Mouse (Mus musculus) gastrocnemius, postnatal 36 days (tissue): ENCODE data around the gene Cacna1e. TPM values are rescaled to one million over a fixed set of nuclear protein-coding genes. Genes with fewer than 3 reads are reported as not detected.

Experiments
- DNase-seq, 2 experiments: peaks; one replicate each; pipeline ENCODE4 v3.0.0; 2022
- intact Hi-C: fragments of 180-260 bp; cut with DNase I; formaldehyde crosslinking; loops from one replicate; pipeline ENCODE4 v1.15.1; 2025
- total RNA-seq, 2 experiments: library from RNA; stranded (reverse); gene quantifications; 2 replicates each; pipeline ENCODE4 v1.2.3; 2021

Gene Cacna1e
- total RNA-seq, 2 experiments from 2014 or later: 0.02 to 0.28 TPM

DNA sequence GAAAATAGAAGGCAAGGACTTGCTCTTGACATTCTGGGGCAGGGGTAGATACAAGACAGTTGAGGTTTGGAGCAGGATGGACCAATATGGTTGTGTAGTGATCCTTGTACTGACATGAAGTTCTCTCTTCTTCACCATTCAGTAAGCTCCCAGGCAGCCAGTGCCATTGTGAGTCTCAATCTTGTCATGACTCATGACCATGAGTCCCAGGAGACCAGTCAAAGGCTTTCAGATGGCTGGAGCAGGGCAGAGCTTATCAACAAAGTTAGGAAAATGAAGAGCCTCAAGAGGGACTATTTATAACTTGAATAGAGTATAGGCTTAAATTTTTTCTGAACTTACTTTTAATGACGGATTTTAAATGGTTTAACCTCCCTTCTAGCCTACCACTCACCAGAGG is 451.2 kb downstream of the Cacna1e start:
- intact Hi-C loops: no loop called here
- DNase-seq: no peak

DNA sequence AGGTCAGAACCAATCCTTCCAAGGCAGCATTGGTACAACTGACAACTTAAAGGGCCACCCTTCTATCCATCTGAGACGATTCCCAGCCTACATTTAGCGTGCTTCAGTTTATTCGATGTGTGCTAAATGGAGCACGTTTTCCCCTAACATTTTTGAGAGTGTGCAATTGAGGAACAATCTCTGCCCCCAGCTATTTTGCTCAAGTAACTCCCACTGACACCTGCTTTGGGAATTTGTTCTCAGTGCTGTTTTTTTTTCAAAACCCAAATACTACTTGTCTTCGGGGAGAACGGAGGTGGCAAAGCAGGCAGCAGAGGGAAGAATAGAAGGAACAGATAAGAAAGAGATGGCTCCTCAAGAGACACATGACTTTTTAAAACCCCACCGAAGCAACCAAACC is 456.0 kb downstream of the Cacna1e start:
- no peak for DNase-seq
- intact Hi-C loops: no loop called here

DNA sequence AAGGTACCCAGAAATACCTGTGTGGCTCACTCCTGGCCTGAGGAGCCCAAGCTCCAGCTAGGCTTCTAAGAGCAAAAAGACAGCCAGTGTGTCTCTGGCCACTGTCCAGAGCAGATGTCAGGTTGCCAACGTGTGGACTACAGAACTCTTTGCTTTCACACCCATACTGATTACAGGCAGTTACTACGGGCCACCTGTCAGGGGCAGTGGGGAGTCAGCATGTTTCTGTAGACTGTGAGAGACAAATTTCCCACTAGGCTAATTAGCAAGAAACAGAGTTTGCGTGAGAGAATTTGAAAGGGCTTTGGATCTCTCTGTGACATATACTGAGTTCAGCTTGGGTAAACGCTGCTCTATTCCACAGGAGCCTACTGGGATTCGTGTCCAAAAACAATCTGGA is 466.0 kb downstream of the Cacna1e start:
- intact Hi-C loops: no loop called here
- no peak for DNase-seq

DNA sequence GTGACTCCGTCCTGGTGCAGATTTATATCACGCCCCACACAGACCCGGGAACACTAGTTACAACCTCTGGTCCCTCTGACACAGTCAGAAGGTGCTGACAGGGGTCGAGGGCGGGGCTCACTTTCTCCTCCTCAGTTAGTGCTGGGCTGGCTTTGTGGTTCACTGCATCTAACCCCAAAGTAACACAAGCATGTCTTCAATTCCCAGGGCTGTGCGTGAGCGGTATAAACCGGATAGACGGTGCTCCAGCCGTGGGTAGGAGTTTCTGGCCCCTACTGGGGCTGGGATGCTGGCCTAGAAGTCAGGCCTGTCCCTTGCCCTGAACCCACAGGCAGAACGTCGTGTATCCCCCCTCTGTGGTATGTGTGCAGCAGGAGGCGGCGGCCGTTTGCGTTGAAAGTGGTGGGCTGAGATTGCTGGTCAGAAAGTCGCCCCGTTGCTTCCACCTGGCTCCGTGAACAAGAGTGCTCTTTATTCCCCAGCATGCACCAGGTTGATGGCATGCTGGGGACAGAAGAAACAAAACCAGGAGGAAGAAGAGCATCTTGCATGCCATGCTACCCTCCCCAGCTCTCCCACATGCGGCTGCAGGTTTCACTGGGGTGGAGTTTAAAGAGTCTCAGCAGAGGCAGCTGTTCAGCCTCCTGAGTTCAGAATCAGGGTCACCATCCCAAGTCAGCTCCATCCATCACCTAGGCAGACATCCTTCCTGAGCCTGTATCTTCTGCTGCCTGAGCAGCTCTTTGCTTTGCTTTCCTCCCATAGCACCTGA is 467.7 kb downstream of the Cacna1e start:
- intact Hi-C loops: no loop called here
- DNase-seq: no peak

DNA sequence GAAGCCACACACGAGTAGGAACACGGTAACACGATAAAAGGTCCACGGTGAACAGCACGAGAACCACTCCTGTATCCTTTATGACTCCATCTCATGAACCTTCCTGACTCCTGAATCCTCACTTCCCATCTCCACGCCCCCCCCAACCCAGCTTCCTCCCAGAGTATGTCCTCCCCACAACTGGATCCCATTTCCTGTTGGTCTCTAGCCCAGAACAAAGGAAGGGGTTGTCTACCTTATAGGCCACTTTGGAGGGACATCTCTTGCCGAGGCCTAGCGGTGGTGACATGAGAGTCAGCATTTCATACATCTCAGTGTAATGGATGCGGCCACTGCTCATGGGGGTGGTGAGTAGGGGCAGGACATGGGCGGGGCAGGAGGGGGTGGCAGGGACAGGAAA is 468.5 kb downstream of the Cacna1e start:
- no peak for DNase-seq
- intact Hi-C loops: no loop called here

DNA sequence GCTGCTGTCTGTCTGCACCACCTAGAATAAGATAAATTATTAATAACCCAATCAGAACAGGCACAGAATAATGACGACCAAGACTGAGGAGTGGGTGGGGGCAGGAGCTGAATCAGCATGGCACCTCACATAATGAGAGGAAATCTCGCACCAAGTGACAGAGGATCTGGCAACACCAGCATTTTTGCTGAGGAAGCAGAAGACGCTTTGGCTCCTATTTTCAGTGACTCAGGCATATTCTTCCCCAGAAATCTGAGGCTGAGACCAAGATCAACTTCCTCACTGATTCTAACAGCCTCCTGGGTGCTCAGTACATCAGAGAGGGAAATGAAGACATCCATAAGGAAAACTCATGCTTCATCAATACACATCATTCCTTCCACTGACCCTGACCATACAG is 471.2 kb downstream of the Cacna1e start:
- DNase-seq: no peak
- intact Hi-C loops: no loop called here

DNA sequence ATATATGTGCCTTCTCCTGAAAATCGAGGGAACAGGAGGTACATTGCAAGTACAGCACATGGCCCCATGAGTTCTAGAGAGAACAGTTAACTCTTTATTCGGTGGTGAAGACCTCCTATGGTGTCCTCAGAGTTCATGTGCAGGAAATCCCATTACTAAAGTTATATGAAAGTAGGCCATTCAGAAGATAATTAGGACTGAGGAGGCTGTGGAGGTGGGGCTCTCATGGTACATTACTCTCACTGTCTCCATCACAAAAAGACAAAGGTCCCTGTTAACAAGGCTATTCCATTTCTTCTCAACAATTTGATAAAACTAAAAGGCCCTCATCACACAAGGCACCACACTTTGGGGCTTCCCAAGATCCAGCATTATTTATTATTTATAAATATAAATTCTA is 475.2 kb downstream of the Cacna1e start:
- intact Hi-C loops: no loop called here
- DNase-seq: no peak

DNA sequence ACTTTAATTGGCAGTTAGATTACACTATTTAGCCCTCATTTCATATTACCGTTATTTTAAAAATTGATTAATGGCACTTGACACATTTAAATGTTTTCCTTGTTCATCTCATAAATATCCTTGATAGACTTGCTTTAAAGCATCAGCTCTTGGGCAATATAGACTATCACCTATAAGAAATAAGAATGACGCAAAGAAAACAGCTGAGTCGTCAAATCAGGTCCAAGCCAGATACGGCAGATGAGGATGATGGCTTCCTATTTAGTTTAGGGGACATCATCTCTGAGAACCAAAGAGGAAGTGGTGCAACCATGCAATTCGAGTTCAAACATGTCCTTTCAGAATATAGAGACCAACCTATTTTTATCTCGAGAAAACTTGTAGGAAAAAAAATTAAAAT is 492.3 kb downstream of the Cacna1e start:
- intact Hi-C loops: no loop called here
- DNase-seq: no peak

Other genes starting within 250 kb of the Cacna1e start
- gene Ier5, start 215.1 kb upstream of the Cacna1e start, total RNA-seq: 1 to 10 TPM; 7.1 to 9.7 TPM